Mouse (Mus musculus): Measurements from ENCODE around the gene Nsun7.
"Not testable (repeated sequence)": the region's sequence is repeated elsewhere in the genome, so short reads cannot be mapped to it uniquely, and the experiment has no call there.

The Nsun7 gene

DNA sequence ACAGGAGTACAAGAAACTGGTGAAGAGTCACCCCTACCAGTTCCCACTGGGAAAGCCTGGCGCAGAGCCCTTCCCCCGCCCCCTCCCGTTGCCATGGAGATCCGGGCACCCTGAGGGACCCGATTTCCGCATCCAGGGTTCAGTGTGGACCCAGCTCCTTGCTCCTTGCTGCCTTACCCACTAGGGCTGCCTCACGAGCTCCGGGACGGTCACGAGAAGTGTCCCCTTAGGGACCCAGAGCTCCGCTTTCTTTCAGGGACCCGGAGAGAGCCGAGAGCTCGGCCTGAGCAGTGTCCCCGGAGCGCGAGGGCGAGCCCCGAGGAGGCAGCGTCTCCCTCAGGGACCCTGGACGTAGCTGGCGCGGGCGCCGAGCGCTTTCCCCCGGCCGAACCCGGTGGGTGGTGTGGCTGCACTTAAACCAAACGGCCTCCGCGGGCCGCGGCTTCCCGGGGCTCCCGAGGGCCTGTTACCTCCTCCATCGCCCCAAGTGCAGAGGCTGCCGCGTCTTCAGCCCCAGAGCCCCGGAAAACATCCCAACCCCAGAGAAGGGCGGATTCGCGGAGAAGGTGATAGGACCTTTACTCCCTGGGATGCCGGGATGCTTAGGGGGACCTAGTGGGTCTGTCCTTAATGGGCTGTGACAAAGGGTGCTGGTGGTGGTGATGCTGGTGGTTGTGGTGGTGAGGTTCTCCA, at the start of gene Nsun7:
Nsun7 (plus strand) TSS at position 142 of the 693 bp plus-strand sequence.
- peak; percentile 77 for DNase-seq (ENCODE audit: low spot score)

DNA sequence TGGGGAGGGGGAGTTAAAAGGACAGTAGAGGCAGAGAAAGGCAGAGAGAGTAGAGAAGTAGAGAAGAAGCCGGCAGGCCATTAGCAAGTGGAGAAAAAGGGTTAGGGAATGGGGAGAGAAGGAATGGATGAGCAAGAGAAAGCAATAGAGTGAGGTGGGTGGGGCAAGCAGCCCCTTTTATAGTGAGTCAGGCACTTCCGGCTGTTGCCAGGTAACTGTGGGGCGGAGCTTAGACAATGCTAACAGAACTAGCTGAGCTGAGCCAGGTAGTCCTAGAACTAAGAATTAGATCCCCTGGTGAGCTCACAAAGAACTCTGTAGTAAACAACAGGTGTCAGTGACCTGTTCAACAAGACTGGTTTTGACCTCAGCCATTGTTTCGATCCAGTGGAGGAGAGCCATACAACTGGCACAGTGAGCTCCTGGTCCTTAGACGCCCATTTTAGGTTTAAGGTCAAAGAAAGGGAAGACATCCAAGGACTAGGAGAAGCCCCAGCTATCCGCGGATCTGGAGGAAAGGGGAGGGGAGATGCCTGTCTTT, 45.2 kb upstream of the Nsun7 start:
- no peak for DNase-seq (ENCODE audit: low spot score)

DNA sequence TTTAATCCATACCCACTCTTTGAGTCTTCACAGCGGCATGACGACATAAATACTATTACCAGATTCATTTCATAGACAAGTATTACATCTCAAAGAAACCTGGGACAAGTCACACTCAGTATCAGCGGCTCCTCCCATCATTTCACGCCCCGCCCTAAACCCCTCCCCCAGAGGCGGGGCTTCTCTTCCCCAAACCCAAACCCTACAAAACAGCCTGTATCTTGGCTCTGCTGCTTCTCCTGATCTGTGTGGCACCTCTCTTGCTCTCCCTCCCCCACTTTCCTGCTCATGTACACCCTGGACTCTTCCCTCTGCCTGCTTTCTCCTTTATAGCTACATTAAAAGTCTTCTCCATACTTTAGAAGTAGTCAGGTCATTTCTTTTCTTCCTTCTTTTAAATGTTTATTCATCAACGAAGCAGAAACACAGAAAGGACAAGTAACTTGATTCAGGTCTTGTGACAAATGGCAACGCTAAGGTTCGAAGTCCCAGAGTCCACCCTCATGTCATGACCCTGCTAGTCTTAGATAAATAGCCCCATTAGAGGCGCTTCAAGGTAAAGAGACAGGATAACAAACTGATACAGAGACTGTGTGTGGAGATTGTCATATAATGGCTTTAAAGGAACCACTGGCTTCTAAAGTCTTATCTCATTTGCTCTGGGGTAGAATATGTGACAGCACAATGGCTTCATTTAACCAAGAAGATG, 44.0 kb upstream of the Nsun7 start:
- DNase-seq (ENCODE audit: low spot score), result no peak

DNA sequence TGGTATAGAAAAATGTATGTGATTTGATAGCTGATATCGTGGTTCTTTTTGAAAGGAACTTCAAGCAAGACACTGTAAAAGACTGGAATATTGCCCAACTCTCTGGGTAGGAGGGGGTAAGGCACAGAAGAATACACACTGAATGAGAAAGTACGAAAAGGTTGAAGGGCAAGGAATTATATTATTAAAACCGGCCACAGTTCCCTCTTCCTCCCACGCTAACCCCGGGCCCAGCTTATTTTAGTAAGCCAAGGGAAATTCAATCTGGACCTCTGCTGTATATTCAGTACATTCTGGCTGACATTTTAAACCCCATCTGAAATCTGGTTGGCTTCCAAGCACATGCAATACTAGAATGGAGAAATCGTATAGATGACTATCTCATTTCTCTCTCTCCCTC, 40.0 kb upstream of the Nsun7 start:
- DNase-seq (ENCODE audit: low spot score), result no peak

DNA sequence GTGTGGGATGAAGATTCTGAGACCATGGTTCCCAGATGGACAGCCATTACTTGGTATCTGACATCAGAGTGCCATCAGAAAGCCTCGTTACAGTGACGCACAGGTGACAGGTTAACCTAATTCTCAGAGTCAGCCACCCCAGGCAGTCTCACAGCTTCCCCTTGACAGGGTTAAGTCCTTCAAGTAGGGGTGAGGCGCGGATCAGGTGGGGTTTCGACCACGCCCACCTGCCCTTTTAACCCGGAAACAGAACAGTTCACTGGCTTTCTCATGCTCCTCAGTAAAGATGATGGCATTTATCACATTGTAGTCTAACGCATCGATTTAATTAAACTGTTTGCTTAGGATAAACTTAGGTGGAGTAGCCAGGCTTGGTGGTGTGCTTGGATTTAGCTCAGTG, 39.1 kb upstream of the Nsun7 start:
- DNase-seq (ENCODE audit: low spot score), result no peak

DNA sequence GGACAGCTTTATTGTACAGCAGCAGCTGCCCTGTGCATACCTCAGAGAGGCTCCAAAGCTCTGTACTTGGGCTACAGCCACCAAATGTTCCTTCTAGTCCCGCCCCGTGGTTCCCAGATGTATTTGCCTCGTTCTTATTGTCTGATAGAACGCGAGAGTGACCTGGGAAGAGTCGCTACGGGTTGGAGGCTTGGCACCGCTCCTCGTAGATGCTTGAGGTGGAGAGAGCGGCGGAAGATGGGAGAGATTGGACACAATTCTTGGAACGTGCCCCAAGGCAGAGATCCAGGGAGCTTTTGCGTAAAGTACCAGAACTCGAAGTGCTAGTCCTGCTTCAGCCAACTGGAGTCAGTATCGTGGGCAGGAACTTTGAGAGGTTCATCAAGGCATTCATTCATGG, 36.8 kb upstream of the Nsun7 start:
- no peak for DNase-seq (ENCODE audit: low spot score)

DNA sequence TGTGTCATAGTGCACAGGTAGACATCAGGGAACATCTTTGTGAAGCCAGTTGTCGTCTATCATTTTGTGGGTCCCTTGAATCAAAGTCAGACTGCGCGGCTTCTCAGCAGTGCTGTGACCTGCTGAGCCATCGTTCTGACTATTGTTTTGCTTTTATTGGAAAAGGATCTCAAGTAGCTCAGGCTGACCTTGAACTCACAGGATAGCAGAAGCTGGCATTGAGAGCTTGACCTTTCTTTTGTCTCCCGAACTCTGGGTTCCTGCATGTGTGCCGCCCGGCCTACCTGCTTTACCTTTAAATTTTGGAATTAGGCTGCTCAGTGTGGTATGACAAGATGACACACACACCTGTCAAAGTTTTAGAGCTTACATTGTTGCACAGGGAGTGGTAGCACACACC, 33.2 kb upstream of the Nsun7 start:
- DNase-seq (ENCODE audit: low spot score), result no peak

DNA sequence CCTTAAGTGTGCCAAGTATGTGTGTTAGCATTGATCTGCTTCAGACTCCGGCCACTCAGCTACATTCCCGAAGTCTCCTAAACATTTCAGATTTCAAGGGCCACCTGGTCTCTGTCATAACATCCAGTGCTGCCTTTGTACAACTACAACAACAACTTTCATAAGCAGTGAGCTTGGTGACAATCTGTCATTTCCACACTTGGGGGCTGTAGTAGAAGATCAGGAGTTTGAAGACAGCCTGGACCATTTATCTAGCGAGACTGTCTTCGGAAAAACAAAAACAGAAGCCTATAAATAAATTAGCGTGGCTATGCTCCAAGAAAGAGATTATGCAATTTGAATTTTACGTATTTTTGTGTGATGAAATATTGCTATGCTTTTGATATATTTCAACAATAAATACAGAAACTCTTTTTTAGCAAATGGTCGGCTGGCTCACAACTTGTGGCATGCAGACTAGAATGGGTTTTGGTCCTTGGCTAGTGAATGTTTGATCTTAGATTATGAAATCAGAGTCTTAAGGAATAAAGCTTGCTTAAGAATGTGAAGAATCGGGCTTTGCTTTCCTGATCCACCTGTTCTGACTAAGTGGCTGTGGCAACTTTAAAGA, 27.9 kb upstream of the Nsun7 start:
- no peak for DNase-seq (ENCODE audit: low spot score)

DNA sequence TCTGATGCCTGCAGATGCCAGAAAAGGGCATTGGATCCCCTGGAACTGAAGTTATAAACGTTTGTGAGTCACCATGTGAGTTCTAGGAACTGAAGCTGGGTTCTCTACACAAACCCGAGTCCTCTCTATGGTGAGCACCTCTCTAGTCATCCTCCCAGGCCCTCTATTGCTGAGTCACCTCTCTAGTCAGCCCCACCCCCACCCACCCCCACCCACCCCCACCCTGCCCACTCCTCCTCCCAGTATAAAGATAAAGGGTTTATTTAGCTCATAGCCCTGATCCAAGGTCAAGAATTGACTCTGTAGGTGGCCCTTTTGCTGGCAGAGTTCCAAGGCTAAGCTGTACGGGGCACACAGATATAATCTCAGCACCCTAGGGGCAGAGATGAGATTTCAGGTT, 27.2 kb upstream of the Nsun7 start:
- no peak for DNase-seq (ENCODE audit: low spot score)

DNA sequence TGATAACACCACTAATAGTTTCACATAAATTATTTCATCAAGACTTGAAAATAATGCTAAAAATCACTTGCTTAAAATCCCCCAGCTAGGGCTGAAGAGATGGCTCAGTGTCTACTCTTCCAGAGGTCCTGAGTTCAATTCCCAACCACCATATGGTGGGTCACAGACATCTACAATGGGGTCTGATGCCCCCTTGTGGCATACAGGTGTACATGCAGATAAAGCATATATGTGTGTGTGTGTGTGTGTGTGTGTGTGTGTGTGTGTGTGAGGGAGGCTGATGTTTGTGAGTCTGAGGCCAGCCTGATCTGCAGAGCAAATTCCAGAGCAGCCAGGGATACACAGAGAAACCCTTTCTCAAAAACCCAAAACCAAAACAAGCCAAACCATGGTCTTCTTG, 17.8 kb upstream of the Nsun7 start:
- no peak for DNase-seq (ENCODE audit: low spot score)

DNA sequence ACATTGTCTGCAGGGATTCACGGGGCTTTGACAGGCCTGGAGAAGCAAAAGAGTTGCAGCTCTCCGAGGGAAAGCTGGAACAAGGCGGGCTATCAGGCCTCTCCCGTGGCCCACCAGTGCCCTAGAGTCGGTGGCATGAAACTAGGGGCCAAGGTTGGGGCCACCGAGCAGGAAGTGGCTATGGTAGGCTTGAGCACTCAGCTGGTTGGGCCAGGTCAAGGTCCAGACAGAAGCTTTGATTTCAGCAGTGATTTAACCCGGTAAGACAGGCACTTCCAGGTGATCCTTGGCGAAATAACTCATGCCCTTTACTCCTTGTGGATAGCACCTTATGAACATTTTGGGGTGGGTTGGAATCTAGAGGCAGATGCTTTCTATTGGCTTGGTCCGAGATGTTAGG, 16.2 kb upstream of the Nsun7 start:
- DNase-seq (ENCODE audit: low spot score), result no peak

DNA sequence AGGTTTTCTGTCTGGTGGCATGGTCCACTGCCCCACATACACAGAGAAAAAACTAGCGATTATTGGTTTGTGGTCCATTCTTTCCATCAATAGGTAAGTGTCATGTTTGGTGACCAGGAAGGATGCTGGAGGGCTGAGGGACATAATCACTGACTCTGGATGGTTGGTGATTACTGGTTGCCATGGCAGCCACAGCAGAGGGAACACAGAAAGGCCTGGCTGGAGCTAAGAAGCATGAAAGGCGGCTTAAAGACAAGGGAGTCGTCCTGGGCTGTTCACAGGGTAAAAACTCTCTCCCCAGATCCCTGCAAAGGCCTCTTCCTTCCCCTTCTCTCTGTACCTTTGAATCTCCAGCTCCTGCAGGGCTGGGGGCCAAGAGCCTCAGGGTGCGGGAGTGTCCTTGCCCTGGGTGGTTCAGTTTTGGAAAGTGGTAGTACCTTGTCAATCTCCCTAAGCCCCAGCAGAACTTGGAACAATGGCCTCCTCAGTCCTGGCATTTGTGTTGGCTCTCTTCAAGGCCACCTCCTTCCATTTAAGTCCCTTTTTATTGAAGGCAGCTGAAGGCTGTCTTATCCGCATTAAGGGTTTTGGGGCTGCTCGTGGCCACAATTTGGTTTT, 15.5 kb upstream of the Nsun7 start:
- DNase-seq (ENCODE audit: low spot score), result no peak

DNA sequence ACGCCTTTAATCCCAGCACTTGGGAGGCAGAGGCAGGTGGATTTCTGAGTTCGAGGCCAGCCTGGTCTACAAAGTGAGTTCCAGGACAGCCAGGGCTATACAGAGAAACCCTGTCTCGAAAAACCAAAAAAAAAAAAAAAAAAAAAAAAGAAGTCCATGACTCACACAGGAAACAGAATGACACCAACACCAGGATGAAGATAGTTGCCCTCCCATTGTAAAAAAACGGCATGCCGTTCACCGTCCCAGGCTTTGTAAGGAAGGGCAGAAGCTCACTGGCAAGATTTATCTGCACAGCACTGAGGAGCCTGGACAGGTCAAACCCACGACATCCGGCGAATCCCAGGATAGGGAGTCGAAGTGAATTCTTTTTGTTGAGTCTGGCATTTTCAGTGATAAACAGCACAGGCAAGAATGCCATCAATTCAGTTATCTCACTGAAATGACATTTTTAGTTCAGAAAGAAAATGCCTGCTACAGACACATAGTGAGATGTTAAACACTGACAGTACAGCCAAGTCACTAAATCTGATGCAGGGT, 13.7 kb upstream of the Nsun7 start:
- no peak for DNase-seq (ENCODE audit: low spot score)

DNA sequence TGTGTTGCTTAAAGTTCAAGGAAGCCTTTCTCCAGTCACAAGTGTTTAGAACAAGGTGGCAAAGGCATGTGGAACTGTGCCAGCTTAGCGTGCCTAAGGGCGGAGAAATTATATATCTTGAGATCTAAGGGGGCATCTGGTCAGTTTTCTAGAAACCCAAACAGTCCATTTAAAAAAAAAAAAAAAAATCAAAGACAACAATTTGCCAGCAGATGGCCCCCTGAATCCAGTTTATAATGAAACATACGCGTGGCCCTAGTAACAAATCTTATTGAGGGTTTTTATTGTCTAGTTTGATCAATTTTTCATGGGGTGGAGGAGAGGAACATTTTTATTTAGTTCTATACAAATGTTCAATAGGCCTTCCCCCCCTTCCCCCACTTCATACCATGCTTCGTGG, 6.5 kb upstream of the Nsun7 start:
- DNase-seq (ENCODE audit: low spot score), result no peak

DNA sequence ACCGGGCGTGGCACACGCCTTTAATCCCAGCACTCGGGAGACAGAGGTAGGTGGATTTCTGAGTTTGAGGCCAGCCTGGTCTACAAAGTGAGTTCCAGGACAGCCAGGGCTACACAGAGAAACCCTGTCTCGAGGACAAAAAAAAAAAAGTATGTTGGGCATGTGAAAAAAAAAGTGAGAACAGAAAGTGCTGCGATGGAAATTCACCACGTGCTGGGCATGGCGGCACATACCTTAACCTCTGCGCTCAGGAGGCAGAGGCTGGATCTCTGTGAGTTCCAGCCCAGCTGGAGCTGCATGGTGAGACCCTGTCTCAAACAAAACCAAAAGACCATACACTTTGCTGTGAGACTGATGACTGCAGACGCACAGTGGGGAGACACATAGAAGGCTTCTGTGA, 4.7 kb upstream of the Nsun7 start:
- no peak for DNase-seq (ENCODE audit: low spot score)

DNA sequence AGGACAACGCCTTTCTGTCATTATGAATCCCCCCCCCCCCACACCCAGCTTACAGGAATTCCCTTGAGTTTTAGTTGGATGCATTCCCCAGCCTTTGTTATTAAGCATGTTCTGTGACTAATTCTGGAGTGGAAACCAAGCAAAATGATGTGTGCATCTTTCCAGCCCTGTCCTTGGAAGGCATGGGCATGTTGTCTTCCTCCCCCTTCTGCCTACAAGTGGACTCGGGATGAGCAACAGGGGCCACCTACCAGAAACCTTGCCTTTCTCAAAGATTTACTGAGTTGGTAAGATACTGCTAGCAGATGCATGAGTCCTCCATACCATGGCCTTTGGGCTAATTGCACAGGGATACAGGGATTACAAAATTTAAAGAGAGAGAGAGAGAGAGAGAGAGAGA, 697 bp upstream of the Nsun7 start:
- no peak for DNase-seq (ENCODE audit: low spot score)

DNA sequence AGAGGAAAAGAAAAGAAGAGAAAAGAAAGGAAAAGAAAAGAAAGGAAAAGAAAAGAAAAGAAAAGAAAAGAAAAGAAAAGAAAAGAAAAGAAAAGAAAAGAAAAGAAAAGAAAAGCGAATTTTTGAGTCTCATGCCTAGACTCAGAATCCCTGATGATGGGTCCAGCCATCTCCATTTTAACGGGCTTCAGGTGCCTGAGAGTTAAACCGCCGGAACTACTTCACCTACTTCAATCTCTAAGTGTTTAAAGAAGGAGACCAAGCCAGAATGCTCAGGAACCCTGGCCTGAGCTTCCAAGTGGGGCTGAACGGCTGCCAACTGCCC, 304 bp upstream of the Nsun7 start:
- not testable (repeated sequence) for DNase-seq (ENCODE audit: low spot score)

DNA sequence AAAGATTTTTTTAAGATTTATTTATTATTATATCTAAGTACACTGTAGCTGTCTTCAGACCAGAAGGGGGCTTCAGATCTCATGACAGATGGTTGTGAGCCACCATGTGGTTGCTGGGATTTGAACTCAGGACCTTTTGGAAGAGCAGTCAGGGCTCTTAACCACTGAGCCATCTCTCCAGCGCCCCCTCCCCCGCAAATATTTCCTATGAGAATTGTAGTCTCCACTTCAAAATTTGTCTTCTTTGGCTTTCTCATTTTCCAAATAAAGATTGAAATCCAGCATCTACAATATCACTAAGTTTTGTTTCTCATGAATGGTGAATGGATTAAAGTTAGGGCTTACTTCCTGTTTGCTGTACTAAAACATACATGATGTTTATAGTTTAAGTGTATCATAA, 2.8 kb downstream of the Nsun7 start:
- DNase-seq (ENCODE audit: low spot score), result no peak

DNA sequence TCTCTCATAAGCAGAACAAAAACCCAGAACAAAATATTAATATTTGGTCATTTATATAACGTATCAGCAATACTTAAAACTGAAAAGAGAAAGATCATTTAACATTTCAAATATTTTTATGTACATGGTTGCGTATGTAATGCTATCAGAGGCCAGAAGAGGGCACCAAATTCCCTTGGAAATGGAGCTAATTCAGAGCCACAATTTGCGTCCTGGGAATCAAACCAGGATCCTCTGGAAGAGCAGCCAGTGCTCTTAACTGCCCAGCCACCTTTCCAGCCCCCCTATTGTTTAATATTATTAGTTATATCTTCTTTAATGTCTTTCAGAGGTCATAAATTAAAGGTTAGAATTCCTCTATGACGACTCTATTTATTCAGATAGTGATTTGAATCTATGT, 3.7 kb downstream of the Nsun7 start:
- DNase-seq (ENCODE audit: low spot score), result peak; percentile 15

DNA sequence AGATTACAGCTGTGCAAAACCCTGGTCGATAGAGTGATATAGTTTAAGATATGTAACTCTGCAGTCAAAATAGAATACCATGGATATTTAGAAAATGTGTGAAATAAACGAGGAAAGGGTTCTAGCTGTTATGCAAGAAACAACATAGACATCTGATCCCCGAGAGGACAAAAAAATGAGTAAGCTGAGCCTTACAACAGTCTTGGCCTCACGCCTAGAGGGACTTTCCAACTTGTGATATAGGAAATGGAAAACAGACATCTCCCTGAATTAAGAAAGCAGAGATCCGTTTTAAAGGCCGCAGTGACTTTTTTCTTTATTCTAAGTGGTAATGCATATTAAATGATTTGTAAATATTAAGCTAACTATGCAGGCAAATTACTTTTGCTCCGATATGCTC, 9.9 kb downstream of the Nsun7 start:
- no peak for DNase-seq (ENCODE audit: low spot score)

DNA sequence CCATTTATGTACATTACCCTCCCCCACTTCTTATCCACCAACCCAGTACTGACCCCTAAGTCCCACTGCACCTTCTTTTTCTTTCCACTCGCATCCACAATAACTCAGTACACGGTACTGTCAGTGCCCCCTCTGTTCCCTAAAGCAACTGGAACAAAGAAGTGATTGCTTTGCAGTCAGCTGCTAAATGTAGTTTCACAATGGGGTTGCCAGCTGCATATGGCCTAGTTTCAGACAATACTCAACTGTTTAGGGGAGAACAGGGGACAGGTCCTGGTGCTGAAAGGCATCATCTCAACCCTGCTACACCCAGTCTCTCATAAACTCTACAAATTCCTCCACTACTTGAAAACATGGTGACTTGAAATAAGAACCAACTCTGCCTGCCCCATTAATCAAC, 11.4 kb downstream of the Nsun7 start:
- peak; percentile 25 for DNase-seq (ENCODE audit: low spot score)

DNA sequence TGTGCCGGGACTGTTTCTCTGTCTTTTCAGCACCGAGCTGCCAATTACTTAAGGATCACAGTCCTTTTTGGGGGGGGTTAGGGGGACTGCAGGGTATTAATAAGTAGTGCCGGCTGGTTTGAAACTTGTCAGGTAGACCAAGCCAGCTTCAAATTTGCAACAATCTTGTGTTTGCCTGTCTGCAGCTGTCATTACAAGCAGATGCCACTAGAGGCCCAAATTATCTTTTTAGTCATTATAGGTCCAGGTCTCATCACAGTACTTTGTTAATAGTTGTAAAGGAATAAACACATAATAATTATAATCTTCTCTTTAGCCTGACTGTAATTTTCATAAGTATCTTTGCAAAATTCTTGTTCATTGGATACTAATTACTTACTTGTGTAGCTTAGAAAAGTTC, 14.7 kb downstream of the Nsun7 start:
- DNase-seq (ENCODE audit: low spot score), result no peak

DNA sequence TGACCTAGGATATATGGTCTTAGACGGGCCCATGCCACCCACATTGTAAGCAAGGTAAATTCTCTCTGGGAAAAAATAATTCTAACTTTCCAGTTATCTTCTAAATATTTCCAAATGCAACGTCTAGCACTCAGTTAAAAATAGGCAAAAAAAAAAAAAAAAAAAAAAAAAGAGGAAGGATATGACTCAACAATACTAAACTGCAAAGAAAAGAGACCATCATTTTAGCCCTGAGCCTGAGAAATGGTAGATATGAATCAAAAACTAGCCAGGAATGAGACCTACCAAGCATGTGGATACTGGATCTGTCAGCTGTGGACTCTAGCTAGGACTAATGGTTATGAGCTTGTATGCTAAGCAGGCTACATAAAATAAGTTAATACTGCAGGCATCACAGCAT, 20.0 kb downstream of the Nsun7 start:
- DNase-seq (ENCODE audit: low spot score), result no peak
